Mouse (Mus musculus): ENCODE data around the gene Igdcc3. TPM values are rescaled to one million over a fixed set of nuclear protein-coding genes. Genes with fewer than 3 reads are reported as not detected.

Gene Igdcc3
- polyA plus RNA-seq (2015; fragmentation: Nextera tagmentation; extraction: Ambion mirVana): 1.2 and 1.5 TPM in 2 replicates

DNA sequence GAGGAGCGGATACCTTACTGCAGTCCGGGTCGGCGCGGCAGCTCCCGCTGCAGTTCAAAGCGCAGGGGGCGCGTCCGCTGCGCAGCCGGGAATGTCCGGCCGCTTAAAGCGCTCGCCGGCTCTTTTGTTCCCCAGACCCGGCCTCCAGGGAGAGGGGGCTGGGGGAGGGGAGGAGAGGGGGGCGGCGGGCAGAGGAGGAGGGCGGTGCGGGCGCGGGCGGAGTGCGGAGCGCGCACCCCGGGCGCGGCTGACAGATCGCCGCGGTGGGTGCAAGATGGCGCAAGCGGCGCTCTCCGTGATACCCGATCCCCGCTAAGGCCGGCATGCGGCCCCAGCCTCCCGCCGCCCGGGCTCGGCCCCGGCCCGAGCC lies at the start of gene Igdcc3:
Gene Igdcc3 (plus strand): TSS at position 254 of the 370 bp plus-strand sequence.

DNA sequence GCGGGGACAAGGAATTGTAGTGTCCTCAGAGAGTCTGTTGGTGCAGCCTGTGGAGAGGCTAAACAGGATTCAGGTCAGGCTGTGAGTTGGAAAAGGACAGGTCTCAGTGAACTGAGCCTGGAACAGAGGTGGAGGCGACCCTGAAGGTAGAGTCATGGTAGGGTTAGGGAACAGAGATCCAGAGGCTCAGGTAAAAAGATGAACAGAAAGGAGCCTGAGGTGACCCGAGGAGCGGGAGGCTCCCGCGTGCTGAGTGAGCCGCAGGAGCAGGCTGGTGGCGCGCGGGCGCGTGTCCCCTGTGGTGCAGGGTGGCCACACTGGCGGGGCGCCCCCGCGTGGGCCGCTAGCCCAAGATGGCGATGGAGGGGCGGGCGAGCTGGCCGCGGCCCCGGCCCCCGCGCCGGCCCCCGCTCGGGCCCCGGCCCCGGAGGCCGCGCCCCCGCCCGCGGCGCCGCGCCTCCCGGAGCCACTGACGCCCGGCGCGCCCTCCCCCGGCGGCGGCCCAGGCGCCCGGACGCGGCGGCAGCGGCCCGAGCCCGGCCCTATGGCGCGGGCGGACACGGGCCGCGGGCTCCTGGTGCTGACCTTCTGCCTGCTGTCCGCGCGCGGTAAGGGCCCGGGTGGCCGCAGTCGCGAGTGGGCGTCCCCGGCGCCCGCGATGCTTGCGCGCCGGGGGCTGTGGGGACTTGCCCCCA lies 39.9 kb upstream of the Igdcc3 start, which contains the start of gene Igdcc4:
Gene Igdcc4 (plus strand): TSS at position 496 of the 695 bp plus-strand sequence.

DNA sequence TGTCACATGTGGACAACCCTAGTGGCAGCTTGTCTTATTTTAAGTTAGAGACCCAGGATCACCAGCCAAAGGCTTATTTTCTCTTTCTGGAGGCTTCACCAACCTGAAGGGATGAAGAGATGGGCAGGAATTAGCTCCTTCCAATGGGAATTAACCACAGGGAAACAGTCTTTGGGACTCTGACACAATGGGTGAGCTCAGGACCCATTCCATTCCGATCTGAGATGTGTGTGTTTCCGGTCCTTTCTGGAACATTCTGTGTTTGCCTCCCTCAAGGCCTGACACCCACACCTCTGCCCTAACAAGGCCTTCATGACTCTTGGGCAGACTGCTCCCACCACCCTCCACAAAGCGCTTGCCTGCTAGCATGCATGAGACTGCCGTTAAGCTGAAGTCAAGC lies 54.1 kb downstream of the Igdcc3 start, which contains the start of gene Parp16:
Gene Parp16 (plus strand): TSS at position 301 of the 400 bp plus-strand sequence.

Other genes with a start within 250 kb of the Igdcc3 start
- 0.10 and 0.14 TPM in 2 replicates for gene Slc24a1, start 189.6 kb upstream of the Igdcc3 start, polyA plus RNA-seq (2015; fragmentation: Nextera tagmentation; extraction: Ambion mirVana)
- 28.8 and 31.7 TPM in 2 replicates for gene Ints14, start 180.3 kb upstream of the Igdcc3 start, polyA plus RNA-seq (2015; fragmentation: Nextera tagmentation; extraction: Ambion mirVana)
- gene Hacd3, start 119.5 kb upstream of the Igdcc3 start, polyA plus RNA-seq (2015; fragmentation: Nextera tagmentation; extraction: Ambion mirVana): 36.7 and 42.1 TPM in 2 replicates
- gene Dpp8, start 108.8 kb upstream of the Igdcc3 start, polyA plus RNA-seq (2015; fragmentation: Nextera tagmentation; extraction: Ambion mirVana): 22.1 and 26.4 TPM in 2 replicates
- gene Igdcc4, start 39.7 kb upstream of the Igdcc3 start, polyA plus RNA-seq (2015; fragmentation: Nextera tagmentation; extraction: Ambion mirVana): 6.2 and 6.6 TPM in 2 replicates
- gene Parp16, start 54.2 kb downstream of the Igdcc3 start, polyA plus RNA-seq (2015; fragmentation: Nextera tagmentation; extraction: Ambion mirVana): 2.3 and 2.4 TPM in 2 replicates
- gene Cilp, start 124.0 kb downstream of the Igdcc3 start, polyA plus RNA-seq (2015; fragmentation: Nextera tagmentation; extraction: Ambion mirVana): 0.19 and 0.29 TPM in 2 replicates
- gene Clpx, start 153.1 kb downstream of the Igdcc3 start, polyA plus RNA-seq (2015; fragmentation: Nextera tagmentation; extraction: Ambion mirVana): 31.5 and 33.3 TPM in 2 replicates
- gene Pdcd7, start 204.9 kb downstream of the Igdcc3 start, polyA plus RNA-seq (2015; fragmentation: Nextera tagmentation; extraction: Ambion mirVana): 4.3 and 4.6 TPM in 2 replicates
- gene Ubap1l, start 219.9 kb downstream of the Igdcc3 start, polyA plus RNA-seq (2015; fragmentation: Nextera tagmentation; extraction: Ambion mirVana): not detected in 2 replicates

Measured in urinary bladder, postnatal 0 days (tissue).